Mouse (Mus musculus): ENCODE measurements at regions not wholly inside any gene's neighbourhood (a gene's known extent, or its start where the extent isn't known, plus 50 kb on each side); places are given as distances from the start of the nearest gene placed in this dataset.

GRCm38 (mm10) chr2:178676970-178677369 is 246.6 kb downstream of the Cdh26 start:
- DNase-seq (ENCODE audit: low spot score) (no peak), ATAC-seq (ENCODE audit: extremely low read depth, insufficient number of reproducible peaks, low FRiP score, poor library complexity, severe bottlenecking) (no peak)
- peaks cover 93% of the 10 kb centered on the region for H3K9me3 ChIP-seq (replicated peaks)
- H3K4me1 ChIP-seq (ENCODE audit: insufficient read depth, low read depth, low read length), result no peaks in the 10 kb centered on the region
- H3K36me3 ChIP-seq (replicated peaks), result no peaks in the 10 kb centered on the region
- H3K27me3 ChIP-seq (ENCODE audit: insufficient read depth, low read length), result no peaks in the 10 kb centered on the region
- no peak overlapping the region for H3K4me3 ChIP-seq (ENCODE audit: low read depth, low read length)
- TF ChIP-seq GATA1 (IDR thresholded peaks at IDR 0.05; ENCODE audit: borderline replicate concordance, low read length) (no peak), GATA2 (IDR thresholded peaks at IDR 0.05; ENCODE audit: borderline replicate concordance, low read depth, low read length) (no peak), CTCF (IDR thresholded peaks at IDR 0.05; ENCODE audit: low read depth, low read length) (no peak), POLR2AphosphoS5 (IDR thresholded peaks at IDR 0.05; ENCODE audit: insufficient replicate concordance, low read depth, low read length) (no peak), TAL1 (conservative IDR thresholded peaks at IDR 0.05; ENCODE audit: low read depth, low read length) (no peak)

DNA sequence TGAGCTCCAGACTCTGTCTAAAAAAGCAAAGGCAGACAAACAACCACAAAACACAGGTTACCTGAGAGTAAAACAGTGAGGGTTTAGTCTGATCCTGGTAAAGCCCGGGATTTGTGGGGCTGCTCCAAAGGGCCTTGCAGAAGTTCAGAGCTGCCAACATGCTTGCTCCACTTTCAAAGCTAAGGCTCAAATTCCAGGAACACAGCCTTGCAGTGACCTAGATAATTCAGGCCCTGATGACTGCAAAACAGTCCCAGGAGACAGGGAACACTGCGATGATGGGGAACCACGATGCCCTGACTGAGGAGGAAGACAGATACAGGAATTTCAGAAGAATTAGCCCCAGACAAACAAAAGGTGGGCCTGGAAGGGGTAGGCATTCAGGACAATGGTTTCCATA is 250.0 kb downstream of the Cdh26 start:
- no peak for TF ChIP-seq POLR2AphosphoS5 (IDR thresholded peaks at IDR 0.05; ENCODE audit: insufficient replicate concordance, low read depth, low read length)
- TF ChIP-seq GATA1 (IDR thresholded peaks at IDR 0.05; ENCODE audit: borderline replicate concordance, low read length), result no peak
- no peak for TF ChIP-seq CTCF (IDR thresholded peaks at IDR 0.05; ENCODE audit: low read depth, low read length)
- no peak for TF ChIP-seq GATA2 (IDR thresholded peaks at IDR 0.05; ENCODE audit: borderline replicate concordance, low read depth, low read length)
- TF ChIP-seq TAL1 (conservative IDR thresholded peaks at IDR 0.05; ENCODE audit: low read depth, low read length), result no peak
- ATAC-seq (ENCODE audit: extremely low read depth, insufficient number of reproducible peaks, low FRiP score, poor library complexity, severe bottlenecking) (no peak), DNase-seq (ENCODE audit: low spot score) (no peak)

GRCm38 (mm10) chr2:178684026-178684958 is 254.0 kb downstream of the Cdh26 start:
- ATAC-seq (ENCODE audit: extremely low read depth, insufficient number of reproducible peaks, low FRiP score, poor library complexity, severe bottlenecking) (no peak), DNase-seq (ENCODE audit: low spot score) (no peak)
- no peaks in the 10 kb centered on the region for H3K4me1 ChIP-seq (ENCODE audit: insufficient read depth, low read depth, low read length)
- no peak for TF ChIP-seq CTCF (IDR thresholded peaks at IDR 0.05; ENCODE audit: low read depth, low read length)
- TF ChIP-seq POLR2AphosphoS5 (IDR thresholded peaks at IDR 0.05; ENCODE audit: insufficient replicate concordance, low read depth, low read length), result no peak
- no peak for TF ChIP-seq TAL1 (conservative IDR thresholded peaks at IDR 0.05; ENCODE audit: low read depth, low read length)
- TF ChIP-seq GATA2 (IDR thresholded peaks at IDR 0.05; ENCODE audit: borderline replicate concordance, low read depth, low read length), result no peak
- TF ChIP-seq GATA1 (IDR thresholded peaks at IDR 0.05; ENCODE audit: borderline replicate concordance, low read length), result no peak
- no peak overlapping the region for H3K4me3 ChIP-seq (ENCODE audit: low read depth, low read length)
- H3K27me3 ChIP-seq (ENCODE audit: insufficient read depth, low read length), result no peaks in the 10 kb centered on the region
- H3K9me3 ChIP-seq (replicated peaks), result peaks cover 81% of the 10 kb centered on the region
- no peaks in the 10 kb centered on the region for H3K36me3 ChIP-seq (replicated peaks)

More for the DNA sequence above, 250.0 kb downstream of the Cdh26 start:
- Histone ChIP-seq H3K9me3 (replicated peaks) (peaks cover 84% of the 10 kb centered on the region), H3K4me3 (ENCODE audit: low read depth, low read length) (no peak overlapping the region), H3K36me3 (replicated peaks) (no peaks in the 10 kb centered on the region), H3K27me3 (ENCODE audit: insufficient read depth, low read length) (no peaks in the 10 kb centered on the region), H3K4me1 (ENCODE audit: insufficient read depth, low read depth, low read length) (no peaks in the 10 kb centered on the region)

GRCm38 (mm10) chr2:178685211-178685610 is 254.9 kb downstream of the Cdh26 start:
- no peaks in the 10 kb centered on the region for H3K36me3 ChIP-seq (replicated peaks)
- no peaks in the 10 kb centered on the region for H3K27me3 ChIP-seq (ENCODE audit: insufficient read depth, low read length)
- H3K4me3 ChIP-seq (ENCODE audit: low read depth, low read length), result no peak overlapping the region
- peaks cover 81% of the 10 kb centered on the region for H3K9me3 ChIP-seq (replicated peaks)
- TF ChIP-seq CTCF (IDR thresholded peaks at IDR 0.05; ENCODE audit: low read depth, low read length) (no peak), POLR2AphosphoS5 (IDR thresholded peaks at IDR 0.05; ENCODE audit: insufficient replicate concordance, low read depth, low read length) (no peak), GATA1 (IDR thresholded peaks at IDR 0.05; ENCODE audit: borderline replicate concordance, low read length) (no peak), TAL1 (conservative IDR thresholded peaks at IDR 0.05; ENCODE audit: low read depth, low read length) (no peak), GATA2 (IDR thresholded peaks at IDR 0.05; ENCODE audit: borderline replicate concordance, low read depth, low read length) (no peak)
- no peak for ATAC-seq (ENCODE audit: extremely low read depth, insufficient number of reproducible peaks, low FRiP score, poor library complexity, severe bottlenecking)
- no peaks in the 10 kb centered on the region for H3K4me1 ChIP-seq (ENCODE audit: insufficient read depth, low read depth, low read length)
- no peak for DNase-seq (ENCODE audit: low spot score)

DNA sequence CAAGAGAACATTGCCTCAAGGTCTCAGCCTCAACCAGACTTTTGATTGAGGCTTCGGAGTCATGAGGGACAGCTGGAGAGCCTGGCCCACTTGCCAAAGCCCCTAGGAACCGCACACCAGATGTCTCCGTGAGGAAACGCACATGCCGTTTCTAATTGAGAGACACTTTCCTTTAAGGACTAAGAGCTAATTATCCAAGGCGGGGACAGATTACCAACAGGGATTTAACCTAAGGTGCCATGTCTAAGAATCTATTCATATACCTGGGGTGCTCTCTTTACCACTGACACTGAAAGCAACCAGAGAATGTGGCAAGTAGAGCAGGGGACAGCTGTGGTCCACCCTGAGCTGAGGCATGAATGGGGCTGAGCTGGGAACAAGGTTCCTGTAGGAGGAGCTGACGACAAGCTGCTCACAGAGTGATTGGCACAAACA is 255.9 kb downstream of the Cdh26 start:
- DNase-seq (ENCODE audit: low spot score), result no peak
- Histone ChIP-seq H3K4me3 (ENCODE audit: low read depth, low read length) (no peak overlapping the region), H3K36me3 (replicated peaks) (no peaks in the 10 kb centered on the region), H3K4me1 (ENCODE audit: insufficient read depth, low read depth, low read length) (no peaks in the 10 kb centered on the region), H3K9me3 (replicated peaks) (peaks cover 82% of the 10 kb centered on the region), H3K27me3 (ENCODE audit: insufficient read depth, low read length) (no peaks in the 10 kb centered on the region)
- TF ChIP-seq GATA1 (IDR thresholded peaks at IDR 0.05; ENCODE audit: borderline replicate concordance, low read length) (no peak), CTCF (IDR thresholded peaks at IDR 0.05; ENCODE audit: low read depth, low read length) (no peak), GATA2 (IDR thresholded peaks at IDR 0.05; ENCODE audit: borderline replicate concordance, low read depth, low read length) (no peak), TAL1 (conservative IDR thresholded peaks at IDR 0.05; ENCODE audit: low read depth, low read length) (no peak), POLR2AphosphoS5 (IDR thresholded peaks at IDR 0.05; ENCODE audit: insufficient replicate concordance, low read depth, low read length) (no peak)
- no peak for ATAC-seq (ENCODE audit: extremely low read depth, insufficient number of reproducible peaks, low FRiP score, poor library complexity, severe bottlenecking)

- no peaks in the 10 kb centered on the region for H3K36me3 ChIP-seq (replicated peaks)
- TF ChIP-seq CTCF (IDR thresholded peaks at IDR 0.05; ENCODE audit: low read depth, low read length) (no peak), POLR2AphosphoS5 (IDR thresholded peaks at IDR 0.05; ENCODE audit: insufficient replicate concordance, low read depth, low read length) (no peak), GATA2 (IDR thresholded peaks at IDR 0.05; ENCODE audit: borderline replicate concordance, low read depth, low read length) (no peak), GATA1 (IDR thresholded peaks at IDR 0.05; ENCODE audit: borderline replicate concordance, low read length) (no peak), TAL1 (conservative IDR thresholded peaks at IDR 0.05; ENCODE audit: low read depth, low read length) (no peak)
- peaks cover 90% of the 10 kb centered on the region for H3K9me3 ChIP-seq (replicated peaks)
- no peaks in the 10 kb centered on the region for H3K27me3 ChIP-seq (ENCODE audit: insufficient read depth, low read length)
- H3K4me3 ChIP-seq (ENCODE audit: low read depth, low read length), result no peak overlapping the region
- no peak for DNase-seq (ENCODE audit: low spot score)
- H3K4me1 ChIP-seq (ENCODE audit: insufficient read depth, low read depth, low read length), result no peaks in the 10 kb centered on the region
- no peak for ATAC-seq (ENCODE audit: extremely low read depth, insufficient number of reproducible peaks, low FRiP score, poor library complexity, severe bottlenecking)
Measured at GRCm38 (mm10) chr2:178688586-178688985, 258.3 kb downstream of the Cdh26 start.
